Mouse (Mus musculus) adrenal gland, adult 2 months (tissue): Measurements from ENCODE around the gene Sik1. TPM values are rescaled to one million over a fixed set of nuclear protein-coding genes. Genes with fewer than 3 reads are reported as not detected.
A peak's percentile ranks its signal among the peaks of the same experiment; 100 is the strongest.
"Not testable (repeated sequence)": the region's sequence is repeated elsewhere in the genome, so short reads cannot be mapped to it uniquely, and the experiment has no call there.

Source experiments
- DNase-seq: peaks from one replicate; pipeline ENCODE4 v3.0.0; 2021
- long read RNA-seq: library from polyadenylated mRNA; stranded (forward); transcript quantifications from one replicate; pipeline ENCODE4 v2.0.0, GENCODE M21; 2021
- polyA plus RNA-seq: library from polyadenylated mRNA; depleted of rRNA; stranded (reverse); fragments of >200 nt; gene quantifications from 2 replicates; pipeline ENCODE4 v1.2.3, GENCODE M21; 2012; rRNA removed
- total RNA-seq, 2 experiments: library from RNA; stranded (reverse); gene quantifications; 2 replicates each; pipeline ENCODE4 v1.2.3; 2021

Gene Sik1
- 10 to 100 TPM; 60.5 to 77.1 TPM for total RNA-seq
- 23.4 and 48.1 TPM in 2 replicates for polyA plus RNA-seq
- long read RNA-seq, full-length matches to known transcripts, result 5 of 13 reads
- long read RNA-seq, partial matches to known transcripts, result 7 of 13 reads
- long read RNA-seq, other reads (novel, unspliced or antisense), result 1 of 13 reads

DNA sequence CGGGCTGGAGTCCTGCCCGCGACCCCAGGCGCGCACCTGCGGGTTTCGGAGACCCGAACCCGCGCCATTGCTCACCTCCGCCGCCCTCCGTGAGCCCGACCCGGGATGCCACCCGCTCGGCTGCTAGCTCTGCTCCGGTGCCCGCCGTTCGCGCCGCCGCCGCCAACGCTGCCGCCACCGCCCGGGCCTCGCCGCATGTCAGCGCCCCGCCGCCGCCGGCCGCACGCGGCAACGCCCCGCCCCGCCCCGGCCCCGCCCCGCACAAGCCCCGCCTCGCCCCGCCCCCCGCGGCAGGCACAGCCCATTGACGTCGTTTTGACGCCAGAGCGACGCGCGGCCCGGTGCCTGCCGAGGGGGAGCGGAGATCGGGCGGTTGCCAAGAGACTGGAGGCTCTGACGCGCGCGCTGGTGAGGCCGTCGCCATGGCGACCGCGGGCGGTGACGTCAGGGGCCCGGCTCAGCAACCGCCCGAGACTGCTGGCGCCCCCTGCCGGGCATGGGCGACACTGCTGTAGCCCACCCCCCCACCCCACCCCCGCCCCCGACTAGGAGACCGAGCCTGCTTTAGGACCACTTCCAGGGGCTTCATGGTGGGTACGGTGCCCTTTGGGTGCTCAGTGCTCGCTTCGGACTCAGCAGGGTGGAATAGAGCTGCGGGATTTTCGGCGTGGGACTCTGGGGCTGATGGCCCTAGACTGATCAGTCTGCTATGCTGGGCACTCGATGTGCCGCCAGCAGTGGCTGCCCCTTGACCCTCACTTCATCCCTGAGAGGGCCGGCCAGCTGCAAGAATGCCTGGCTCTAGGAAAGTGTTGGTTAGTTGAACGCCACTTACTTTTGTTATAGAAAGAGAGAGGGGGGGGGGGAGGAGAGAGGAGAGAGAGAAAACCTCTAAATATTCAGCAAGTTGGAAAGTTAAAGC lies at the start of gene Sik1:
Gene Sik1, minus strand, starts transcription at position 208 of the 922 bp plus-strand sequence.
- DNase-seq, result peak; percentile 98

DNA sequence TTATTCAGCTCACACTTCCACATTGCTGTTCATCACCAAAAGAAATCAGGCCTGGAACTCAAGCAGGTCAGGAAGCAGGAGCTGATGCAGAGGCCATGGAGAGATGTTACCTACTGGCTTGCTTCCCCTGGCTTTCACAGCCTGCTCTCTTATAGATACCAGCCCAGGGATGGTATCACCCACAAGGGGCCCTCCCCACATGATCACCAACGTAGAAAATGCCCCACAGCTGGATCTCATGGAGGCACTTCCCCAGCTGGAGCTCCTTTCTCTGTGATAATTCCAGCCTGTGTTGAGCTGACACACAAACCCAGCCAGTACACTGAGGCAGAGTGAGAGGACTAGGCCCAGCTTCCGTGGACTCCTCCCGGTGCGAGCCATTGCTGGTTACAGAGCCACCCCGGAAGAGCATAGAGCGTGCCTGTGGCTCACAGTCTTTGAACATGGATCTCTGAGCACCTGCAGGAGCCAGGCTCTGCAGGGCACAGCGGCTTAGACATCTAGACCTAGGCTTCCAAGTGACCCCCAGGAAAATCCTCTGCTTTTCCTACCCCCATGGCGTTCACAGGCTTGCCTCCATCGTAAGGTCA lies 49.7 kb upstream of the Sik1 start:
- no peak for DNase-seq

DNA sequence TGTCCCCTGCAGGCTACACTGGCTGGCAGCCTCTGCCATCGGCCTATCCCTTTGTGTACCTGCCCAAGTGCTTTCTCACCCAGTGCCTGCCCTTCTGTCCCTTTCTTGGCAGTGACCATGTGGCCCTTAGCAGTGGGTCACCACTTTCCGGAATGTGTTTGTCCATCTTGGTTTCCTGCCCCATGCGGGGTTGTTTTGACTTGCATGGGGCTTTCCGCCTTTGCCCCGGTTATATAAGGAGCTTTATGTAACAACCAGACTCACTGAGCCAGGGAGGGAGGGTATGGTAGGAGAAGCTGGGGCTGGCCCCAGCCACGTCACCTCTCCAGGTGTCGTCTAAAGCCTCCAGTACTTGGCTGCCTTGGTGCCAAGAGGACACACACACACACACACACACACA lies 48.4 kb upstream of the Sik1 start:
- no peak for DNase-seq

DNA sequence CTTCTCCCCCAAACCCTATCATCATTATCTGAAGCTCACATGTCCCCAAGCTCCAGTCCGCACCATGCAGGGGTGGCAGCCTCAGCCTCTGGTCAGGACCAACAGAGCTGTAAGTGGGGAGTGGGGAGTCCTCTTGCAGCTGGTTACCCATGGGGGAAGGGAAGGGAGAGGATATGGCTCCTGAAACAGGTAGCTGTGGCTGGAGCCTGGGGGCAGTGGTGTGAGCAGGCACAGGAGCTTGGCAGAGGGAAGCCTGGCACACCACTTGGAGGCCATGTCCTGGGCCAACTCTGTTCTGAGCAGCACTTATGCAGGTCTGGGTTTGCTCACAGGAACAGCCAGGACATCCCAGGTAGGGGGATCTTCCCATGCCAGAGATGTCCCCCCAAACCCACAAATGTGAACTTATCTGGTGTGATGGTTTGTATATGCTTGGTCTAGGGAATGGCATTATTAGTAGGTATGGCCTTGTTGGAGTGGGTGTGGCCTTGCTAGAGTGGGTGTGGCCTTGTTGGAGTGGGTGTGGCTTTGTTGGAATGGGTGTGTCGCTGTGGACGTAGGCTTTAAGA lies 47.1 kb upstream of the Sik1 start:
- no peak for DNase-seq

DNA sequence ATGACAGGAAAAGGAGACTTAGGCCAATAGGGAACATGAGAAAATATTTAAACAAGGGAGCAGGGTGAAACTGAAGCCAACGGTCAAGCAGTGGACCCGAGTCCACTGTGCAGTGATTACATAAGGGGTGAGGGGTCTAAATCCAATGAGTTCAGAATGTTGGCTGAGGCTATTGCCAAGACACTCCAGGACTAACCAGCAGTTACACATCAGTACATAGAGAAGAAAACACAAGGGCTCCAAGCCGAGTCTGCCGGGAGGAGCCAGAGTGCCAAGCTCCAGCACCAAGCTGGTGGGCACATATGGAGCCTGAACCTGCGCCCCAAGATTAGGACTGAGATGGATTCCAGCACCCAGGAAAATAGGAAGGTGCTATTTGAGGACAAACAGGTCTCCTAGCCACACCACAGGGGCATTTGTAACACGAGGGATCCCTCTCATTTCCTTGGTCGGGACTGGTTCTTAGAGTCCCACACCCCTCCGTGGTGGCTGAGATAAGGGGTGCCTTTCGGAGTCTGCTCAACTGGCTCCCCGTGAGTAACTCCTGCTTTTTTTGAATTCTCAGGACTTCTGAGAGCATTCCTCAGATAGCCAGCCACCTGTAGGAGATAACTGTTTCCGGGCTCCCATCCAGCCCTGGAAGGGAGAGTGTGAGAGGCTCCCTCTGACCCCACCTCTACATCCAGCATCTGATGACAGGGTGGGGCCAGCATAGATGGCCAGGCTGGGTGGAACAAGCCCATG lies 46.0 kb upstream of the Sik1 start:
- DNase-seq, result peak; percentile 23

DNA sequence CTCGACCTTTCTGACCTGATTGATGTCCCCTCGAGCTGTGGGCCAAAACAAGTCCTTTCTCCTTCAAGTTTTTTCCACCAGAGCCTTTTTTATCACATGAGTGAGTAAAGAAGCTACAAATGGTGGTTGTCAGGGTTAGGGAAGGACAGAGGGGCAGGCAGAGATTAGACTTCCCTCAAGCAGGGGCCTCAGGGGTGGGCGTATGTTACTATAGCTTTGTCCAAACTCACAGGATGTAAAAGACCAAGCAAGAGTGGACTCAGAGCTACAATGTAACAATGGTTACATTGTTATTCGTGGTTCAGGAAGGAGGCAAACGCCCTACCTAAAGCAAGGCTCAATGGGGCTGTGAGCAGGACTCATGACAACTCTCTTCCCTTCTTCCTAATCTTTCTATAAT lies 43.3 kb upstream of the Sik1 start:
- no peak for DNase-seq

DNA sequence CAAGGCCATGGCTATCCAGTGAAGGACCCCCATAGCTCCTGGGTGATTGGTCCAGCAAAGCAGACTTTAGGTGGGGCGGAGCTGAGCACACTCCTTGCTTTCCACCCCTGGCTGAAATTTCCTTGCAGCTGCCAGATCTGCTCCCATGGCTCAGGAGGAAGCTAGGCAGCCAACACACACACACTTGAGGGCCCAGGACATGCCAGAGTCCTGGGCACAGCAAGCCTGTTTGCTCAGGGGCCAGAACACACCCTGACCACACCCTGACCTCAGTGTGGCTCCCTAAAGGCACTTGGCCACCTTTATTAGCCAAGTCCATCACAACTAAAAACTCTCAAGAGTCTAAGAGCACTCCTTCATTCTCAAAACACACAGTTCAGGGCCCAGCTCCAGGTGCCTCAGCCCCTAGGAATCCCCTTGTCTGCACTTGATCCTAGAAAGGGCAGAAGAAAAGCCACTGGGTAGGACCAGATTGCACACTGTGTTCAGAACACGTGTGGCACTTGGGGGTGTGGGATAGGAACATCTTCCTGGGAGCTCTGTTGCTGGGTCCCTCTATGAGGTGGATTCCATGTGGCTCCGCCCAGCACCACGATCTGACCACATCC lies 41.7 kb upstream of the Sik1 start:
- no peak for DNase-seq

DNA sequence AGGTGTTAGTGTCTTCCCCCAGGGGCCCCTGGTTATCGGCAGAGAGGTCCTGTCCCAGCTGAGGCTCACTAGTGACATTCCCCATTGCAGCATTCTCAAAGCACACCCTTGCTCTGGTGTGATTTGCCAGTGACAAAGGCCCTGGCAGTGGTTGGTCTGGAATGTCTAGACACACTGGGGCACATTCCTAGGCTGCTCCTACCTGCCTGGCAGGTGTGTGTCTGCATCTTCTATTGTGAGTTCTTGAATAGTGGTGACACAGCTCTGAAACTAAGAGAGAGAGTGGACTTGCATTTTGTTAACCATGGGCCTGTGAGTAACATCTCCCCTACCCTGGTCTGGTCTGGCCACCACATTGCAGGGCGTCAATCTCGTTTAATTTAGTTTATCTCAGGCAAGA lies 41.1 kb upstream of the Sik1 start:
- no peak for DNase-seq

DNA sequence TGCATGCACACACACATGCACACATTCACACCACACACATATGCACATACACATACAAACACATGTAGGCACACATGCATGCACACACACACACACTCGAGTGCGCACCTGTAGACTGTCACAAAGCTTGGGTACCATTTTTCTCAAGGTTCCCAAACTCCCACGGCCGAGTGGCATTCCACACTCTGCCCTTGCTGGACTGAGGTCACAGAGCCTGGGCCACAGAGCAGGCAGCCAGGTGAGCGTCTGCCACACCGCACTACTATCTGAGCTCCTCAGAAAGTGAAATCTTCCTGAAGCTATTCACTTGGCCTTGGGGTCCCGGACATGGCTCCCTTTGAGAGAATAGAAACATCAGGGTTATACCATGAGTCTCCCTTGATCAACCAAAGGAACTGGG lies 40.7 kb upstream of the Sik1 start:
- DNase-seq, result no peak

DNA sequence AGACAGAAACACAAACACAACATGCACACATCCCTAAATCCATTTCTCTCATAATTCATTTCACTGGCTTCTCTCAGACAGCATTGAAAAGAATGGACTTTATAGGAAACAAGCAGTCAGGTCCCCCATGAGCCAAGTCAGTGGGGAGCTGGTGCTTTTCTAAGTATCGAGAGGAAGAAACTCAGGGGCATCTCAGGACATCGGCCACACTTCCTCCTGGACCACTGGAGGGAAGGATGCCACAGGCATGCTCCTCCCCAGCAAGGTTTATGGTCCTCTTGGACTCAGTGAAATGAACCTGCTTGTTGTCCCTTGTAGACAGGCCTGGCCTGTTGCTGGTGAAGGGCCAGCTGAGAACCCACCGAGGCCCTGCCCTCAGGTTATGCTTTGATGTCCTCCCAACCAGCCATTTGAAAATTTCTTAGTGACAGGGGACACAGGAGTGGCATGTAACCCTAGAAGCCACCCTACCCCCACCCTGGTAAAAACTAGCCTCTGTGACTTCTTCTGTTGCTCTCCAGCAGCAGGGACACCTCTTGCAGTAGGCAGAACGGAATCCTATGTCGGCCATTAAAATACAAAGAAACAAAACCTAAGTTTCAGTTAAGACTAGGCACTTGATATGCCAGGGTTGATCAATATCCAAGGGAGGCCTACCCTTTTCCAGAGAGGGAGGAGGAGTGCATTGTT lies 37.9 kb upstream of the Sik1 start:
- no peak for DNase-seq

DNA sequence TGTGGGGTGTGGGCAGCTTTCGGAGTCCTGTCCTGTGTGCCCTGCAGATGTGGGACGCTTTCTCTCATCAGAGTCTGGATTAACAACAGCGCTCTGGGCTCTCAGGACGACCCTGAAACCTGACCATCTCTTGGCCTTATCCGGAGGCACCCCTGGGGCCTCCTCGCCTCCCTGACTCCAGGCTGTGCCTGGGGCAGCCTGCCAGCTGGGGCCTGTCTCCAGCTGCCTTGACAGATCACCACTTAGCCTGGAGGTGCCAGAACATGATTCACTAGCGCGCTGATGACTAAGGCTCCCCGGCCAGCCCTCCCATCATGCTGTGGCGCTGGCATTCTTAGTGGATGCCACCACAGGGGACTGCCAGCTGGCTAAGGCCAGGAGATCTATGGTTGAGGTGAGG lies 37.1 kb upstream of the Sik1 start:
- DNase-seq, result peak; percentile 96

DNA sequence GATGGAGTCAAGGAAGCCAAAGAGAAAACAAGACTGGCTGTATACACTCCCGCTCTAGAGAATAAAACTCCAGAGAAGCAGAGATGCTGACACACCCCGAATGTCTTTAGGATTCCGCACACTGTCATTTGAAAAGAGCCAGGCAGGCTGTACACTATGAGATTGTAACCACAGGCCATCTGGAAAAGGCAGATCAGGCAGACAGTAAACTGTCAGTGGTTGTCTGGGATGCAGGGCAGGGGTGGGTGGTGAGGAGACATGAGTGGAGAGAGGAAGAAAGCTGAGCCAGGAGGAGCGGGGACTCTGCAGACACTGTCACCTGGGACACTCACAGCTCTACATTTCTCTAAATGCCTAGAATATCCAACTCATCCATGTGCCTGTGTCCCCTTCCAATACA lies 36.3 kb upstream of the Sik1 start:
- DNase-seq, result no peak

DNA sequence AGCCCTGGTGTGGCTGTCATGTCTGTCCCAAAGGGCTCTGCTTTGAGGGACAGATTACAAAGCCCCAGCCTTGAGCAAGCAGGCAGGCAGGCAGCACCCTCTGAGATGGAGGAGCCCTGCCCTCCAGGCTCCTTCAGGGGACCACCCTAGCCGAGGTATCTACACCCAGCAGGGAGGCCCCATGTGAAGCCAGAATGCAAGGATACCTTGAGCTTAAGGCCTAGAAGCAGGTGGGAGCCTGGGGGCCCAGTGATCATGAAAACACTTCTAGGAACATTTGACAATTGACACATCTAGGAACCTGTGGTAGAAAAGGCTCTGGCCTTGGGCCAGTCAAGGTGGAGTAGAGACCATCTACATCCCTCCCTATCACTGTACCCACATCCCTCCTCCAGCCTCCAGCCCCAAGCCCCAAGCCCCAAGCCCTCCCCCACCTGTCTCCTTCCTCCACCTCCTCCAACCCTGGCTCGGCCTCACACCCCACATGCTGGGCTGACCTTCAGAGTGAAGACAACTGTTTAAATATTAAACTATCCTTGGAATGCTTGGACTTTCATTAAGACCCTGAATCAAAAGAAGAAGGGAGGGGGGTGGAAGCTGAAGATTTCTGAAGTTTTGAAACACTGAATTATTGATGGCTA lies 34.8 kb upstream of the Sik1 start:
- DNase-seq, result no peak

DNA sequence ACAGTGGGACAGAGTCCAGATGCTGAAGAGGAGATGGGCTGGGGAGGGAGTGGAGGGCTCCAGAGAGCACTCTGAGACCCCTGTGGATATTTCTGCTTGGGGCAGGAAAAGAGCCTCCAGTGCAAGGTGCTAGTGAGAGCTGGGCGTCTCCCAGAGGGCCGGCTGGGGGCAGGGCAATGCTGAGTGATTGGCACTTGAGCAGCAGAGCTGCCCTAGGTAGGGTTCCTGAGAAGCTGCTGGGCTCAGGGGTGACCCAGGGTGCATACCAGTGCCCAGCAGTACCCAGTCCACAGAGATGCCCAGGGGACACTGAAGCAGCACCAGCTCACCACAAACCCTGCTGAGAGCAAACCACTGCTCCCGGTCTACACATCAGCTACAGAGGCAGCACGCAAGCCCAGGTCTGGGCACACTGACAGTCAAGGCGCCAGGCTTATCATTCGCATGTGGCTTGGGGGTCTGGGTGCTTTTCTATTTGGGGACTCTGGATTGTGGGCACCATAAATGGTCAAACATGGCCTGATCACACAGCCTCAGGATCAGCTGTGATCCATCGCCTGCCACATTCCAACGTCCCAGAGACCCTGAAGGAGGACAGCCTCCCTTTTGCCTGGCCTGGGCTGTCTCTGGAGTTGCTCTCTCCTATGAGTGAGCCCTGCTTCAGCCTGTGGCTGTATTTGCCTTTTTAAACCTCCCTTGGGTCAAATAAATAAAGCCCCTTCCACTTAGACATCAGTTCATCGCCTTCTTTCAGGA lies 34.0 kb upstream of the Sik1 start:
- no peak for DNase-seq

DNA sequence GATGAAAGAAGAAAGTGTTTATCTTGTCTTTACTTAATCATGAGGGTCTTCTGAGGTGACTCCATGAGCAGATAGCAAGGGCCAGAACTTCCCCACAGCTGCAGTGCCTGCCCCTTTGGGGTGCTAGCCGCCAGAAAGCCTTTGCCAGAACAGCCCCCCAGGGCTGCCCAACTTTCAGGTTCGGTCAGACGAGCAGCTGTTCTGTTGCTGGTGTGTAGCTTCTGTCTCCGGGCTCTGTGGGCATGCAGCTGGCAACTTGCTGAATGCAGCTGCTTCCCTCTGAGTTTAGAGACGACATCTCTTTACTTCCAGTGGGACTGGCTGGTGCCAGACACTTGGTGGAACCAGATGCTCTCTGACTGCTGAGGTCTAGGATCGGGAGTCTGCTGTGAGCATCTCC lies 32.9 kb upstream of the Sik1 start:
- no peak for DNase-seq

DNA sequence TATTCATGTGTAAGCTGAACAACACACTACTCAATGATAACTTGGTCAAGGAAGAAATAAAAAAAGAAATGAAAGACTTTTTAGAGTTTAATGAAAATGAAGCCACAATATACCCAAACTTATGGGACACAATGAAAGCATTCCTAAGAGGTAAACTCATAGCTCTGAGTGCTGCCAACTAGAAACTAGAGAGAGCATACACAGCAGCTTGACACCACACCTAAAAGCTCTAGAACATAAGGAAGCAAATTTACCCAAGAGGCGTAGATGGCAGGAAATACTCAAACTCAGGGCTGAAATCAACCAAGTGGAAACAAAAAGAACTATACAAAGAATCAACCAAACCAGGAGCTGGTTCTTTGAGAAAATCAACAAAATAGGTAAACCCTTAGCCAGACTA lies 29.1 kb upstream of the Sik1 start:
- not testable (repeated sequence) for DNase-seq

DNA sequence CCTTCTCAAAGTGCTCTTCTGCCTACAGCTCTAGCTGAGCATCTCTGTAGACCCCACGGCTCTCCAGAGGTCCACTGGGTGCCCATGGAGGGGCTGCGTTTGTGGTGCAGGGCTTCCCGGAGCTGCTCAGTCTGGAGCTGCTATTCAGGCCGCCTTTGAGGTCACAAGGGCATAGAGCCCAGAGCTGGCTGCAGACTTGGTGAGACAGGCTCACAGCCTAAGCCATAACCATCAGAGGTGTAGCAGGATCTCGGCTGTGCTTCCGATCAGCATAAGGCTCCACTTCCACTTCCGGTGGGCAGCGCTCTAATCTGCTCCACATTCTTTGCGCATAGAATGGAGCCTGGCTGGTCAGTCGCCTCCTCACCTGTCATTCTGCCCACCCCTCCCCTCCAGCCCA lies 23.8 kb upstream of the Sik1 start:
- DNase-seq, result no peak

DNA sequence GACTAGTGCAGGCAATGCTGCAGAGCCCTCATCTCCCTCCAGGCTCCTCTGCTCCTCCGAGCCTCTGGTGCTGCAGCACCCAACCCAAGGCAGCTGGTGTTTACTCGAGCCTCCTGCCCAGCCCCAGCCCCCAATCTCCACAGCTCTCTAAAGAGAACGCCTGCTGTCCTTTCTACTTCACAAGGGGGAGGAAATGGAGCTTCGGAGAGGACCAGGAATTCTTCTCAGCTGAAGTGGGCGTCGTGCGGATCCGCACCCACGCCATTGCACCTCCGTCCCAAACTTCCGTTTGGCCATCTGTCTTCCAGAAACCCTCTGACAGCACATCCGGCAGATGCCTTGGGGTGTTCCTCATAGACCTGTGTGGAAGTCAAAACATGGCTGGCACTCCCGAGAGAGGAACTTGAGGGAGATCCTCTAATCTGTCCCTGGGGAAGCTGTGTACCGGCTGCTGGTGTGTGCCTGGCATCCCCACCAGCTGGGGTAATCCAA lies 22.1 kb upstream of the Sik1 start:
- DNase-seq, result no peak

DNA sequence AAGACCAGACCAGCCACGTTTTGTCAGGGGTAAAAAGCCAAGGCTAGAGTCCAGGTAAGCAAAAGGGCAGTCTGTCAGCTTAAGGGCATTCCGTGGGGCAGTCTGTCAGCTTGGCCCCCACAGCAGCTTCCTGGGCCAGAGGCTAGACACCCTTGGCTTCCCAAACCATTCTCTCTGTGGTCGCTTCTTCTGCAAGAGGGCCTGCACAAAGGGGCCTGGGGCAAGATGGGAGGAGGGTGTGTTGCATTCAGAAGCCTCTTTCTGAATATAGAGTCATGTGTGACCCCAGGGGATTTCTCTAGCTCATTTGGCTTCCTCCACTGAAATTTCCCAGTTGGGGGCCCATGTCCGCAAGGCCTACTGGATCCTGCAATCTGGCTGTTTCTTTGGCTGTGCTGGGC lies 21.6 kb upstream of the Sik1 start:
- no peak for DNase-seq

DNA sequence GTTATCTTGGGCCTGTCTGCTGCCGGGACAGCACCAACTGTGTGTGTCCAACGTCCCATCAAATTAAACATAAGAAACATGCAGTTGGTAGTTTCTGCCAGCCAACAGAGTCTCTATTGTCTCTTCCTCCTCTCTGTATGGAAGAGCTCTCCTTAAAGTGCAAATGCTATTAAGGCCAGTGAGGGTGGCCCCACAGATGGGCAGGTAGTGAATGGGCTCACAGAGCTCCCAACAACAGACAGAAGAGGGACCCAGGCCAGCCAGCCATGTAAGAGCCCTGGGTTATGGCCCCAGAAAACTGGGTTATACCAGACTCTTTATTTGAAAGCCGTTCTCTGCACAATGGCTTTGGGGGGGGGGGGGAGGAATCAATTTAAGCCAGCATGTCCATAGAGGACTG lies 21.2 kb upstream of the Sik1 start:
- no peak for DNase-seq
